Mouse (Mus musculus) megakaryocyte, adult 5-6 weeks (primary cell): ENCODE measurements at regions not wholly inside any gene's neighbourhood (a gene's known extent, or its start where the extent isn't known, plus 50 kb on each side); places are given as distances from the start of the nearest gene placed in this dataset.

Experiments
- ATAC-seq: 2 replicates; pipeline ENCODE4 v1.8.0; 2016; ENCODE audit warnings: mild to moderate bottlenecking, inconsistent platforms; ENCODE audit not compliant: poor library complexity, severe bottlenecking

DNA sequence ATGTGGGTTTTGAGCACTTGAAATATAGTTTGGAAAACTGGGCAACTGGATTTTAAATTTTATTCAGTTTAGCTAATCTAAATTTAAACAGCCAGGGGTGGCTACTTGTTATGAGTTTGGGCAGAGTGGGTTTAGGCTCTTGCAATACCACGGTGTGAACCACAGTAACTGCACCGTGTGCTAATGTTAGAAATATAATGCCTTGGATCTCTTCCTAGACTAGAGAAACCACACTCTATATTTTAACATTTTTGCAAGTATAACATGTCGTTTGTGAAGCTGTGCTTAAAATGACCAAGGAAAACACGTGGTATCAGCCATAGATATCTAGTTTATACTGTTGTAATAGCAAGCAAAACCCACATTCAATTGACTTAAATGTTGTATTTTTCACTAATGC is 245.9 kb upstream of the Lcorl start:
- ATAC-seq, result no peak

GRCm38 (mm10) chr5:46092549-46092948 is 235.1 kb upstream of the Lcorl start:
- no peak for ATAC-seq

DNA sequence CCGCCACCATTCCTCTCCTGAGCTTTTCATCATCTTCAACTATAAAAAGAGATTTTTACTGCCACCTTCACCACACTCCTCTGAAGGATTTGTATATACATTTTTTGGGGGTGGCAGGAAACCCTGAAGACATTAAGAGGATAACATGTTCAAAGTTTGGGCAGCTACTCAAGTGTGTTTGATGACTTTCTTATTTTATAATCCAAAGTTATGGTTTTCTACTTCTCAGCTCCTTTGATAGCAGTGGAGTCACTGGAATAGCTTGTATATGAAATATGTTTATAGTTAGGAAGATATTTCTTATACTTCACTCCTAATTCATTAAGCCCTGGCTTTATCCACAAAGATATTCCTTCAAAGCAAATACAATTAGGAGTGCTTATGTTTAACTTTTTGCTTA is 229.5 kb upstream of the Lcorl start:
- ATAC-seq, result no peak

GRCm38 (mm10) chr5:46083293-46083692 is 225.9 kb upstream of the Lcorl start:
- no peak for ATAC-seq

DNA sequence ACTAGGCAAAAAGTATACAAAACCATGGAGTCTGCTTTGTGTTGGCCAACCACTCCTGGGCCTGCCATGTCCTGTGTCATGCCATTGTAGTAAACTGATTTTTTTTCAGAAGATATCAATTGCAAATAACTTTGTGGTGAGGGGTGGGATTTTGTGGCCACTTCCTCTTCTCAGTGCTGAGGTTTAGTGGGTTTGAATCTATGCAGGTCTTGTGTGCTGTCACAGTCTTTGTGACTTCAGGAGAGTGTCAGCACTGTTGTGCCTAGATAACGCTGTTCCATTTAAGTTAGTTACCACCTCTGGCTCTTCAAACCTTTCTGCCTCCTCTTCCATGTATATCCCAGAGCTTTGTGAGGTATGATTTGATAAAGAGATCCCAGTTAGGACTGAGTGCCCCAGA is 216.3 kb upstream of the Lcorl start:
- 0 out of 2 replicates have a peak, but pooled peaks have one; percentile 47 for ATAC-seq

GRCm38 (mm10) chr5:46073136-46073535 is 215.7 kb upstream of the Lcorl start:
- ATAC-seq, result no peak

GRCm38 (mm10) chr5:46059910-46060309 is 202.5 kb upstream of the Lcorl start:
- ATAC-seq, result no peak

GRCm38 (mm10) chr5:46054850-46055249 is 197.4 kb upstream of the Lcorl start:
- ATAC-seq, result no peak

- ATAC-seq, result no peak
Measured at GRCm38 (mm10) chr5:46042684-46043348, 185.4 kb upstream of the Lcorl start.

GRCm38 (mm10) chr5:46033008-46033676 is 175.7 kb upstream of the Lcorl start:
- no peak for ATAC-seq

DNA sequence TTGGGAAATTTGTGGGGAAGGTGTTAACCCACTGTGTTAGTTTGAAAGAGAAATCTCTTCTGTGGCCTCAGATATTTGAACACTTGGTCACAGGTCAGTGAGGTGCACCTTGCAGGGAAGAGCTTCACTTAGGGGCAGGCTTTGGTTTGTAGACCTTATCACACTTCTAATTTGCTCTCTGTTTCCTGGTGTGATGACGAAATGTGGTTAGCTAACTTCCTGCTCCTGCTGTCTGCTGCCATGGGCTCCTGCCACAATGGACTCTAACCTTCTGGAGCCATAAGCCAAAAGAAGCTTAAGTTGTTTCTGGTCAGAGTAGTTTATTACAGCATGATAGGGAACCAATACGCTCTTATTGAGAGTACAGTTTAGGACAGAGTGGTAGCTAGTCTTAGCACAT is 174.8 kb upstream of the Lcorl start:
- no peak for ATAC-seq

DNA sequence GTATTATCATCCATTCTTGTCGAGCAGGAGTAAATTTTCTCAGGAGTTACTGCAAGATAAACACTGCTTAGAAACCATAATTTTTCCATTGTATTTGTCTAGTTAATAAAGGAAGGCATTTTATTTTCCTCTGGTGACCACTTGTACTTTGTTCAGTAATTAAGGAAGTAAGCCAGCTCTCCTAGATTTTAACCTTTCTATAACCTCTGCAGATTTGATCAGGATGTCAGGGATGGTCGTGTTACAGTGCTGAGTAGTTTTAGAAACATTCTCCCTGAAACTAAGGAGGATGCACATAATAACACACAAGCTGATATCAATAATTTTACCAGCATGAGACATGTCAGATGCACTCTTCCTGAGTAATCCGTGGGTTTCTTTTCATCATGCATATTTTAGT is 166.7 kb upstream of the Lcorl start:
- no peak for ATAC-seq

GRCm38 (mm10) chr5:46023456-46023855 is 166.0 kb upstream of the Lcorl start:
- no peak for ATAC-seq

GRCm38 (mm10) chr5:46022047-46022422 is 164.6 kb upstream of the Lcorl start:
- no peak for ATAC-seq

GRCm38 (mm10) chr5:46021398-46022046 is 164.1 kb upstream of the Lcorl start:
- no peak for ATAC-seq

- no peak for ATAC-seq
Measured at GRCm38 (mm10) chr5:46020175-46020574, 162.8 kb upstream of the Lcorl start.

GRCm38 (mm10) chr5:46007446-46007845 is 150.0 kb upstream of the Lcorl start:
- ATAC-seq, result no peak

GRCm38 (mm10) chr5:46006691-46007090 is 149.3 kb upstream of the Lcorl start:
- no peak for ATAC-seq

DNA sequence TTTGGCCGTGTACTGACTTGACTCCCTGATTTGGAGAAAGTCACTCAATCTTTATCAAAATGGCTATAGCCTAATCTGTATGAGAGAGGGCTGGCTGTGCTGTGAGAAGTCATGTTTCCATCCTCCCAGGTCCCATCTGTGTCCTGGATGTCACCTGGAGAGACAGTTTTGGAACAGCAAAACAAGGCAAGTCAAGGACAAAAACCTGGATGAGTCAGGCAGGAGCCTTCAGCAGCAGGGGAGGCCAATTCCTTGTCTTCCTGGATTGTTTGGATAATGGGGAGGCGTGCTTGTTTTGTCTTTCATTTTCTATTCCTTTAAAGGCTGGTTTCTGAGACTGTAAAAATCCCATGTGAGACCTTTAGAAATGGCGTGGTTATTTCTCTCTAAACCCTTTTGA is 148.8 kb upstream of the Lcorl start:
- ATAC-seq, result no peak

DNA sequence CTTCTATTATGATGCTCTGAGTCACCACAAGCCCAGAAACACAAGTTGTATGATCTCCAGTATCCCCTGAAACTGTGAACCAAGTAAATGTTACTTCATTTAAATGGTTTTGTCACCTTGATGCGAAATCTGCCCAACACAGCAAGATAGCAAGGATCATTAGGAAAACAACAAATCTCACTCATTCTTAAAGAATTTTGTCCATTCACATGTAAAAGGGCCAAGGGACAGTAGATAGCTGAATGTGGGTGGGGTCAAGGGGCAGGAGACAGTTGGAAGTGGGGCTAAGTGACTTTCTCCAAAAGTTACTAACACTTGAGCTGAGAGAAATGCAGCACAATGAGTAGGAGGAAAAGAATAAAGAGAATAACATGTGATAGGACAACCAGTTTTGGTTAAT is 148.2 kb upstream of the Lcorl start:
- ATAC-seq, result no peak

GRCm38 (mm10) chr5:46002011-46002410 is 144.6 kb upstream of the Lcorl start:
- no peak for ATAC-seq

DNA sequence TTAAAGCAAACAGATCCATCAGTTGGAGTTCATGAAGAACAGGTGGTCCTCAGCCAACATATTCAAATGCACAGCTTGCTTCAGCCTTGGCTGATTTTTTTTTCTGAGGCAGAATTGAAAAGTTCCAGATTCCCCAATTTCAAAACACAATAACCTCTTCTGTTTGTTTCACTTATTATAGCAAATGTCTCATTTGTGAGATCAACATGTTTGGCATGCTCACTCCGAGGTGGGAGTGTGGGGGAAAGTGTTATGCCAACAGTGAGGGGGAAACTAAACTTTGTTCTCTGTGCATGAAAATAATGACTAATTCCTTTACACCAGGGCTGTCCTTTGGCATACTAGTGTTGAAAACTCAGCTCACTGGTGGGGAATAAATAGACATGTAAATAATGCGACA is 100.4 kb upstream of the Lcorl start:
- ATAC-seq, result no peak
